Mouse (Mus musculus): ENCODE data around the gene Fancl.
"Not testable (repeated sequence)": the region's sequence is repeated elsewhere in the genome, so short reads cannot be mapped to it uniquely, and the experiment has no call there.

Fancl gene

GRCm38 (mm10) chr11:26385971-26386370 lies at the start of gene Fancl:
TSS of gene Fancl (plus strand) at chr11:26386135.
- no peak for DNase-seq

DNA sequence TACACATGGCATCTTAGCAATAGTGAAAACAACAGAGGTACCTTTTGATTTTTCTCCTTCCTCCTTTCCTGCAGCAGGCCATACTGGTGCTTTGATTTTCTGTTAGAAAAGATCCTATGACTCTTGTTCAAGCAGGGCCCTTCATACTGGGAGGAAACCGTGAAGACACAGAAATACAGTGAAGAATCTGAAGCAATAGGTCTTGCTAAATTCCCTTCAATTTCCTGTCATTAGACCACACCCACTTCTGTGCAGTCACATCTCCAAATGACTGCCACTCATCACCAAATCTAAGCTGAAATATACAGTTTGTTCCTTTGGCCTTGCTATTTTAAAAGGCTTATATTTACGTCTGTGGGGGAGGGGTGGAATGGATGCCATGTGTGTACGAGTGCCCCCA lies 49.1 kb upstream of the Fancl start:
- DNase-seq: no peak

- DNase-seq: not testable (repeated sequence)
Observed at GRCm38 (mm10) chr11:26370176-26370575, 15.8 kb upstream of the Fancl start.

- DNase-seq: not testable (repeated sequence)
Observed at GRCm38 (mm10) chr11:26371980-26372379, 14.0 kb upstream of the Fancl start.

DNA sequence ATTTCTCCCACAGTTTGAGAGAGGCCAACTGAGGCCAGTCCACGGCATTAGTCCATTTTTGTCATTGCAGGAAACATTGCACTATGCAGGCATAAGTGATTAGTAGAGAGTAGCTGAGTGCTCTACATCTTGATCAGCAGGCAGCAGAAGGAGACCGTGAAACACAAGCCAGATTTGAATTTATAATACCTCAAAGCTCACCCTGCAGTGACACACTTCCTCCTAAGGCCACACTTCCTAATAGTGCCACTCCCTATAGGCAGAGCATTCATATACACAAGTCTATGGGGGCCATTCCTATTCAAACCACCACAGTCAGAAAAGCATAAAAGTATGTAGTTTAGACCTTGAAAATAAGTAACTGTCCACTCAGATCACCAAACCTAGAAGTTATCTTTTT lies 11.8 kb upstream of the Fancl start:
- no peak for DNase-seq

- no peak for DNase-seq
Observed at GRCm38 (mm10) chr11:26378074-26378473, 7.9 kb upstream of the Fancl start.

- DNase-seq: no peak
Observed at GRCm38 (mm10) chr11:26381499-26381898, 4.4 kb upstream of the Fancl start.

GRCm38 (mm10) chr11:26386678-26387077 lies 743 bp downstream of the Fancl start:
- DNase-seq: no peak

- DNase-seq: peak; percentile 94 to 97
Observed at GRCm38 (mm10) chr11:26387087-26387611, 1.2 kb downstream of the Fancl start.

DNA sequence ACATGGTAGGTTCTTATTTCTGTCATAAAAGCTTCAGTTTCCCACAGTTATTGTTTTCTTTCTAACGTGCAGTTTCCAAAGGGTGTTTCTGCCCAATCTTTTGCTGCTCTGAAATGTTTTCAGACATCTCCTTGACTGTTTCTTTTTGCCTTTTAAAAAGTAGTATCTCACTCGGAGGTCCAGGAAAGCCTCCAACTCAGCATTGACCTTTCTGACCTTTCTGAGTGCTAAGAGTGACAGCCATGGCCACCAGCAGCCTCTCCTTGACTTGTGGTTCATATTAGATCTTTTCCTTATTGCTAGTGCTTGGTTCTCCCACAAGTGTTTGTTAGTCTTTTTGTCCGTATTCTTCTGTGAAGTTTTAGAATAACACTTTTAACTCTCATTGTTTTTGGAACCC lies 9.6 kb downstream of the Fancl start:
- DNase-seq: no peak

DNA sequence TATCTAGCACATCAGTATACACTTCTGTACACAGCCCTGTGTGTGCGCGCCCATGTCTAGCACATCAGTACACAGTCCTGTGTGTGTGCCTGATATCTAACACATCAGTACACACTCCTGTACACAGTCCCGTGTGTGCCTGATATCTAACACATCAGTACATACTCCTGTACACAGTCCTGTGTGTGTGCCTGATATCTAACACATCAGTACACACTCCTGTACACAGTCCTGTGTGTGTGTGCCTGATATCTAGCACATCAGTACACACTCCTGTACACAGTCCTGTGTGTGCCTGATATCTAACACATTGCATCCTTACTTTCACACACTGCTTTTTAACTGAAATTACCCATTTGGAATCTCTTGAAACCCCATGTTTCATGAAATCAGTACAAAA lies 27.0 kb downstream of the Fancl start:
- no peak for DNase-seq

DNA sequence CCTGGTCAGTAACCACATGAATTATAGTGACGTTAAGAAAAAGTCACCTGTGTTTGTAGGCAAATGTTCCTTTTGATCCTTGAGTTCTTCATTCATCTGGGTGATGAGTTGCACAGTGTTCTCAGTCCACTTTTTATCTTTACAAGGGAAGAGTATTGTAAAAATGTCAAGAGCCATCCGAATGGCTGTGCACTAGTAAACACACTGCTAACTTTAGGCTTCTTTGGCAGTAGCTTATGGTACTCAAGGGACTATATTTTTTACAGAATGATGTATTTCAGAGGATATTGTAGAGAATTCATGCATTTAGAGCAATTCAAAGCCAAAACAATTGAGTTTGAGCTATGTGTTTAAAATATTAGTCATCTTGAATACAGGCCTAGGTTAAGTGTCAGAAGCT lies 35.5 kb downstream of the Fancl start:
- DNase-seq: no peak

DNA sequence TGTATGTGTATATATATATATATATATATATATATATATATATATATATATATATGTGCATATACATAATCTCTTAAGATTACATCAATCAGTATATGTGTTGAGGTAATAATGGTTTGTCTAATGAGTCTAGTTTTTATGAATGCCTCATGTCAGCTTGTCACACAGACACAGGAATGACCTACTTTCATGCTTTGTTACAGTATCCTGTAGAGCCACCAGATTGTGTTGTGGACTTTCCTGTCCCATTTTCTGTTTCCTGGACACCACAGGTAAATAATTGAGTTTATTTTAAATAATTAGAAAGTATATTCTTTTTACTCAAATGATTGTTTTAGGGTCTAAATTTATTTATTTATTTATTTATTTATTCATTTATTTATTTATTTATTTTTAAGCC lies 48.3 kb downstream of the Fancl start:
- DNase-seq: peak in 1 of 2 experiments; percentile 31

- DNase-seq: peak; percentile 61 to 68
Observed at GRCm38 (mm10) chr11:26437818-26438217, 51.9 kb downstream of the Fancl start.

DNA sequence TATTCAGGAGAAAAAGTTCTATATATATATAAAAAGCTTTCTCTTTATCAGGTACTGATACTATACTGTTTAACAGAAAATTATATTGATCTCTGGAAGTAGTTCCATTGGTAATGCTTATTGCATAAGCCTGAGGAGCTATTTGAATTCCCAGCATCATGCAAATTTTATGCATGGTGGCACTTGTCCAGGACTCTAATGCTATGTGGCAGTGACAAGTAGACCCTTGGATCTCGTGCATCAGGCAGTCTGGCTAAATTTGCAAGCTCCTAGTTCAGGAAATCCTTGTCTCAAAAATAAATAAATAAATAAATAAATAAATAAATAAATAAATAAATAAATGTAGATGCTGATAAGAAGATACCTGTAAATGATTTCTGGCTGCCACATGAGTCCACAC lies 55.2 kb downstream of the Fancl start:
- no peak for DNase-seq

- no peak for DNase-seq
Observed at GRCm38 (mm10) chr11:26444374-26444773, 58.4 kb downstream of the Fancl start.

DNA sequence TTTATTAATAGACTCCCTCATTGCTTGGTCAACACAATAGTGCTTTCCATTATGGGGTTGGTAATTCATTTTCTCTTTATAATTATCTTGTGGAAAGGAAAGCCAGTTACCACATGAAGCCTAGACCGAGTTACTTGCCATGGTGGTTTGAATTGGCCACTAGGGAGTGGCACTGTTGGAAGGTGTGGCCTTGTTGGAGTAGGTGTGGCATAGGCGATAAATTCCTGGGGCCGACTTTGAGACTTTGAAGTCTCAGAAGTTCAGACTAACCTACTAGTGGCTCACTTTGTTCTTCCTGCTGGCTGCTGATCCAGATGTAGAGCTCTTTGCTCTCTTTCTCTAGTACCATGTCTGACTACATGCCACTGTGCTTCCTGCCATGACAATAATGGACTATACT lies 63.9 kb downstream of the Fancl start:
- no peak for DNase-seq

- no peak for DNase-seq
Observed at GRCm38 (mm10) chr11:26450636-26451035, 64.7 kb downstream of the Fancl start.

GRCm38 (mm10) chr11:26451228-26451627 lies 65.3 kb downstream of the Fancl start:
- no peak for DNase-seq

GRCm38 (mm10) chr11:26452693-26453092 lies 66.8 kb downstream of the Fancl start:
- DNase-seq: no peak

- DNase-seq: no peak
Observed at GRCm38 (mm10) chr11:26454081-26454480, 68.1 kb downstream of the Fancl start.

DNA sequence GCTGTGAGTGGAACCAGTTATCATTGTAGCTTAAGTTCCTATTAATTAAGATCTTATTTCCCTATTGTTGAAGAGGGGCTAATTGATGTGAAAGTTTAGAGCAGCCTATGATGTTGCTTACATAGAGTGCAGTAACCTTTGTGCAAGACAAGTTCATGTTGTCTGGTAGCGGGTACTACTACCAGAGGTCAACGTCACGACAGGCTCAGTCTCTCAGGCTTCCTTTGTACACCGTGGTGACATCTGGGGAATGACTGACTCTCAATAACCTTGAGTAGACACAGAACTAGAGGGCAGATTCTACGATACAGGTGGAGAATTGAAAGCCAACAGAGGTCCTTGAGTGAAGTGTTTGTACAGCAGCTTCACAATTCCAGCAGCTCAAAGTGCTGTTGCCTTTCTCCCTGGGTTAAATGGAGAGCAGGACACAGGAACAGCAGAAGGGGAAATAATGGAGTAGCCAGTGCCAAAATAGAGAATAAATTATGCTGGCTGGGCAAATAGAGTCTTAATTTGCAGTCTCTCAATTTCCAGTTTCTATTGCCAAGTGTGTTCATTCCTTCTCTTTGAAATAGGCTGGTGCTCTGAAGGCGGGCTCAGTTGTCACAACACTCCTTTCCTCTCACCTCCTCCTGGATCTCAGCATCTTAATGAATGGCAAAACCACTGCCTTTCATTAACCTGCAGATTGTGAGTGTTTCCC lies 91.3 kb downstream of the Fancl start:
- no peak for DNase-seq

- no peak for DNase-seq
Observed at GRCm38 (mm10) chr11:26481691-26482242, 95.8 kb downstream of the Fancl start.

GRCm38 (mm10) chr11:26489761-26490466 lies 104.0 kb downstream of the Fancl start:
- DNase-seq: peak; percentile 12 to 14

Data from cerebellum, postnatal 25 days (tissue).